Mouse (Mus musculus) layer of hippocampus, adult 18-20 months (tissue): ENCODE results near the gene Mgarp. TPM values are rescaled to one million over a fixed set of nuclear protein-coding genes. Genes with fewer than 3 reads are reported as not detected.
"Not testable (repeated sequence)": the region's sequence is repeated elsewhere in the genome, so short reads cannot be mapped to it uniquely, and the experiment has no call there.

ENCODE experiments used
- DNase-seq, 2 experiments: peaks; one replicate each; pipeline ENCODE4 v3.0.0; 2022; ENCODE audit warnings: low spot score in 2 of 2
- total RNA-seq, 2 experiments: library from RNA; stranded (reverse); gene quantifications; 2 replicates each; pipeline ENCODE4 v1.2.3; 2021

The Mgarp gene
- total RNA-seq, 2 experiments from 2014 or later = not detected

- DNase-seq = no peak
Measured at GRCm38 (mm10) chr3:51397700-51398299, 1.3 kb upstream of the Mgarp start.

- no peak for DNase-seq
Measured at GRCm38 (mm10) chr3:51395461-51396145, 935 bp downstream of the Mgarp start.

GRCm38 (mm10) chr3:51394881-51395280, 1.7 kb downstream of the Mgarp start:
- no peak for DNase-seq

GRCm38 (mm10) chr3:51393651-51394050, 2.9 kb downstream of the Mgarp start:
- DNase-seq = no peak

GRCm38 (mm10) chr3:51393018-51393417, 3.5 kb downstream of the Mgarp start:
- DNase-seq = not testable (repeated sequence)

- no peak for DNase-seq
Measured at GRCm38 (mm10) chr3:51391591-51391990, 4.9 kb downstream of the Mgarp start.

- no peak for DNase-seq
Measured at GRCm38 (mm10) chr3:51391095-51391494, 5.4 kb downstream of the Mgarp start.

GRCm38 (mm10) chr3:51388904-51389303, 7.6 kb downstream of the Mgarp start:
- DNase-seq = no peak

GRCm38 (mm10) chr3:51387868-51388381, 8.6 kb downstream of the Mgarp start:
- DNase-seq = no peak

GRCm38 (mm10) chr3:51387134-51387451, 9.4 kb downstream of the Mgarp start:
- DNase-seq = no peak

GRCm38 (mm10) chr3:51386441-51387133, 10.0 kb downstream of the Mgarp start:
- no peak for DNase-seq

- DNase-seq = no peak
Measured at GRCm38 (mm10) chr3:51383409-51383808, 13.1 kb downstream of the Mgarp start.

- DNase-seq = no peak
Measured at GRCm38 (mm10) chr3:51380660-51381014, 15.9 kb downstream of the Mgarp start.

GRCm38 (mm10) chr3:51379786-51380659, 16.5 kb downstream of the Mgarp start:
- DNase-seq = no peak

- no peak for DNase-seq
Measured at GRCm38 (mm10) chr3:51378665-51378946, 17.9 kb downstream of the Mgarp start.

GRCm38 (mm10) chr3:51377878-51378664, 18.5 kb downstream of the Mgarp start:
- no peak for DNase-seq

- DNase-seq = peak in 1 of 2 experiments; percentile 54
Measured at GRCm38 (mm10) chr3:51375307-51376265, 21.0 kb downstream of the Mgarp start.

- DNase-seq = no peak
Measured at GRCm38 (mm10) chr3:51373544-51373943, 23.0 kb downstream of the Mgarp start.

- DNase-seq = no peak
Measured at GRCm38 (mm10) chr3:51372883-51373282, 23.7 kb downstream of the Mgarp start.

- no peak for DNase-seq
Measured at GRCm38 (mm10) chr3:51371826-51372225, 24.7 kb downstream of the Mgarp start.
